Mouse (Mus musculus): ENCODE data around the gene Gm45808. TPM values are rescaled to one million over a fixed set of nuclear protein-coding genes. Genes with fewer than 3 reads are reported as not detected.
"Not testable (repeated sequence)": the region's sequence is repeated elsewhere in the genome, so short reads cannot be mapped to it uniquely, and the experiment has no call there.

The Gm45808 gene
- polyA plus RNA-seq, 1 experiment, result 0.29 TPM

DNA sequence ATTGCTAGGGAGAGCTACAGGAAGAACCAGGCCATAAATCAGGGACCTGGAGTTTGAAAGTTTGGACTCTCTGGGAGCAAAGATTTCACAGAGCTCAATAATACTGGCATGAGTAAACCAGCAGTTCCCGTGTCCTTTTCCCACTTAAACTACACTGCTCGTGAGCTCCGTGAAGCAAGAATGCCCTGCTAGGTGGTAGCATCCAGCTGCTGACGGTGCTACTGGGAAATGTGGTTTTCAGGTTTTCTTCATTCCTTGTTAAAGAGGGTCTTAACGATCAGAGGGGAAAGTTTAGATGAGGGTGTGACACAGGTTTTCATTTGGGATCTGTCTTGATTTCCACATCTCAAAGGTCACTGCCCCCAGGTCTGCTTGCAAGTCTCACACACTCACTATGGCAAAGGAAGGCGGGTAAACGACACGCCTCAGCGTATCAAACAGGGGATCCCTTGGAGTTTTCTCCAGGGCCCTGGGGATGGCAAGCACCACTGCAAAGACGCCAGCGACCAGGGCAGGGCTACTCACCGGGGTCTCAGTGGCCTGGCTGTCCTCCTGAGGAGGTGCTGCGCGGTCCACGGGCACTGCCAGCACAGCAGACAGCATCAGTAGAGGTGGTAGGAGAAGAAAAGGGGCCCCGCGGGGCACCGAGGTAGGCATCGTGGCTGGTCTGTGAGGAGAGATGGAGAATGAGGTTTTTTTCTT is 22.7 kb upstream of the Gm45808 start:
- DNase-seq (ENCODE audit: low spot score), result no peak

DNA sequence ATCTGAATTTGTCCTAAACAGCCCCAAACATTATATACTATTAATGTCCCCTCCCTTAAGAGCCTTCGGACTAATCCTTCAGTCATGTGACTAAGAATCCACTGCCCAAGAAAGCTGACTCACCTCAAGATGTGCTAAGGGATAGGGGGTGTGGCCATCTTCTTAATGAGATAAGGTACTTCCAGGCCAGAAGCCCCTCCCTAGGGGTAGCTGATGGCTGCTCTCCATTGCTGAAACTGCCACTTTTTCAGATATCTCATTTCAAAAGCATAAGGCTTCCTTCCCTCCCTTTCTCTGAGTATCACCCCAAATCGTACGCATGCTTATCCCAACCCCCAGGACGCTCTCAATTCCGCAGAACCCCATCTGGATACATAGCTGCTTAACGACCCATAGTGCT is 21.9 kb upstream of the Gm45808 start:
- no peak for DNase-seq (ENCODE audit: low spot score)

DNA sequence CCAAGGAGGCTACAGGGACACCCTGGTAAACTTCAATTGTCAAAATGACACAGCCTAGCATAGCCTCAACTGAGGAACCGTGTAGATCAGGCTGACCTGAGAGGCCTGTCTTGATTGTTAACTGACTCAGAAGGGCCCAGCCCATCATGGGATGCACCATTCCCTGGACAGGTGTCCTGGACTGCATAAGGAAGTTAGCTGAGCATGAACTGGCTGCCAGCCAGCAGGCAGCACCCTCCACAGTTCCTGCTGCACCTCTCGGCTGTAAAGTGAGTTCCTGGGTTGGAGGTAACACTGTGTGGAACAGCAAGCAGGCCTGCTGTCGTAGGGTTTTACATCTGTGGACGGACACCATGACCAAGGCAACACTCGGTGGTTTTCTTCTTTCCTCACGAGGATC is 21.0 kb upstream of the Gm45808 start:
- no peak for DNase-seq (ENCODE audit: low spot score)

DNA sequence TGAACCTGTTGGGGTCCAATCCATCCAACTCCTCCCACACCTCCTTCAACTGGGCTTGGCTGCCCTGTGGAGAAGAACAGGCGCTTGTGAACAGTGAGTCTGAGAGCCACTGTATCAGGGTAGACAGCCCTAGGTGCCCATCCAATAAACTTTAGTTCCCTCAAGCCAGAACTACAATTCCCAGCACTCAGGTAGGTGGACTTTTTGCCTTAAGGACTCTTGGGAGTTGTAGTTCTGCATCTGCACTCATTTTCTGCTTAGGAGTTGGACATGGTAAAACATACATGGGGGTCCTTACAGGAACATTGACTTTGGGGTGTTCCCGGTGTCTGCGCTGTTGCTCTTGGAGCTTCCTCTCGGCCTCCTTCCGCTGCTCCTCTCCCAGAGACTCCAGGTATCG is 11.8 kb upstream of the Gm45808 start:
- DNase-seq (ENCODE audit: low spot score), result no peak

DNA sequence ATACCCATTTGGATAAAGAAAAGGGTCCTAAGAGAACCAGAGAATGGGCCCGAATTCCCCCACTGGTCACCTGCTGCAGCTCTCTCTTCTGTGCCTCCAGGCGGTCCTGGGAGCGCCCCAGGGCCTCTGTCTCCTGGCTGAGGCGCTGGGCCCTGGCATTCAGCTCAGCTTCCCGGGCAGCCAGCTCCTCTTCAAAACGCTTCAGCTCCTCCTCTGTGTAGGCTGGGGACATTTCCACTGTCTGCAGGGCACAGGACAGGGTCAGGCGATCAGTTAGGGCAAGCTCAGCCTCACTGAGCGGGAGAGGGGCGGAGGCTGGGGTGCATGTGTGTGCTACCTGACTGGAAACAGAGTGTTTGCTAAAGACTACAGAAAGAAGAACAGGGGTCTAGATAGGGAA is 7.9 kb upstream of the Gm45808 start:
- no peak for DNase-seq (ENCODE audit: low spot score)

DNA sequence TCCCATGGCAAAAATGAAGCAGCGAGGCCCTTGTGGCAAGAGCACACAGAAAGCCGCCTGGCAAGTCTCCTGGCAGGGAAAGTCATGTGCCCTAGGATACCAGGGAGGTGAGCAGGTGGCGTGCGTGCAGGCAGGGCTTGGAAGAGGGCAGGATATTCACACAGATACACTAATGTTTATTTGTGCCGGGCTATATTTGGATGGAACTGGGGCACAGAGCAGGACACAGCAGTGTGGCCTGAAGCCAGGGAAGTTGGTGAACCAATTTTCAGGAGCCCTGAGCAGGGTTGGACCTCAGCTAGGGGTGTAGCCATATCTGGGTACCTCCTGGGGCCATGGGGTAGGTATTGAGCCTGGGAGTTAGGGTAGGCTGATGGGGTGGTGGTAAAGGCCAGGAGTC is 6.3 kb upstream of the Gm45808 start:
- DNase-seq (ENCODE audit: low spot score), result no peak

DNA sequence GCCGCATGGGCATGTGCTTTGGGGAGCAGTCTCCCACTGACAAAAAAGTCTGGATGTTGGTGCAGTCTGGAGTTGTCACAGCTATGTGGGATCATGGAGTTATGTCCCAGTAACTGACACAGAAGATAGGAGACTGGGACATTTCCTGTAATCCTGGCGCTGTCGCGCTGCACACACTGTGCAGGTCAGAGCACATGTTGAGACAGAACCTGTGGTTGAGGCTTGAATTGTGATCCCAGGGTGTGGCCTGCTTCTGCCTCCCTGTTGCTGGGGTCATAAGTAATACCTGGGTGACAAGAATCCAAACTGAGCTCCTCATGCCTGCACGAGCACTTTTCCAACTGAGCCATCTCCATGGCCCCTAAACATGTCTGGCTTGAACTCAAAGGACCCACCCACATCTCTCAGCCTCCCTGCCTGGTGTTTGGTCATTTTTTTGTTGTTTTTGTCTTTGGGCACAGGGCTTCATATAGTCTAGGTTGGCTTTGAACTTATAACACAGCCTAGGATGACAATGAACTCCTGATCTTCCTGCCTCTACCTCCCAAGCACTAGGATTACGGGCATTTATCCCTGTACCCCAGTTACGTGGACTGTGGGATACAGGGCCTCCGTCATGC is 5.7 kb upstream of the Gm45808 start:
- no peak for DNase-seq (ENCODE audit: low spot score)

DNA sequence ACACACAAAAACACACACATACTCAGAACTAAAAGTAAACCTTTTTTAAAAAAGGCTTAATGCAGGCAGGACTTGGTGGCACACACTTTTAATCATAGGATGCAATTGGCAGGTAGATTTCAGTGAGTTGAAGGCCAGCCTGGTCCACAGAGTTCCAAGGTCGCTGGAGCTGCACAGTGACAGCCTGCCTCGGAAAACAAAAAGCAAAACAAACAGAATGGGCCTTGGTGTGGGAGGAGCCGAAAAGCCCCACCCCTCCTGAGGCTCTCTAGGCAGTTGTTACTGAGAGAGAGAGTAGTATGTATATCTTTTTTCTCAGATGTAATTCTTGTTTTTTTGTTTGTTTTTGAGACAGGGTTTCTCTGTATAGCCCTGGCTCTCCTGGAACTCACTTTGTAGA is 4.7 kb upstream of the Gm45808 start:
- DNase-seq (ENCODE audit: low spot score), result no peak

DNA sequence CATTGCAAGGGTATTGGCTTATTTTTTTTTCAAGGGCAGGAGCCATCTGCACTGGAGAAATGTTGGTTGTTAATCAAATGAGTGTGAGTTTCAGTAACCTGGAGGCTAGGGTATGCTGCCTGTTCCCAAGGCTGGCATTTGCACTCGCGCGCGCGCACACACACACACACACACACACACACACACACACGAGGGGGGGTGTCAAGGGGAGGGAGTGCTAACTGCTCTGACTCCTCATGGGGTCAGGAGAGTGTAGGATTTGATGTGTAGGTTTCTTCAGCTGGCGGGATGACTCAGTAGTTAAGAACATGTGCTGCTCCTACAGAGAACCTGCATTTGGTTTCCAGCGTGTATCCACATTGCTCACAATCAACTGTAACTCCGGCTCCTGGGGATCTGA is 4.2 kb upstream of the Gm45808 start:
- DNase-seq (ENCODE audit: low spot score), result no peak

DNA sequence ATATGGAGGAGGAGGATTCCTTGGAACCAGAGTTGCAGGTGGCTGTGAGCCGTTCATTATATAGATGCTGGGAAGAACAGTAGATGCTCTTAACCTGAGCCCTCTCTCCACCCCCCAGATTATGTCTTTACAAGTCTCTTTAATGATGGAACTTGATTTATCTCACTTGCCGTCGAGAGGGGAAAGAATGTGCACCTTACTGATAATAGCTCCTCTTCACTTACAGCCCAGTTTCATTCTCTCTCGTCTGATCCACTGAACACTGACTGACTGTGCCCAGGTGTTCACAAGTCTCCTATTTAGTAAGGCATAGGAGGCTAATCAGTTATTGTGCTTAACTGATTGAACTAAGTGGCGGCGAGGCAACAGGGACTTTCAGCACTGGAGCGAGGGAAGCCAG is 3.0 kb upstream of the Gm45808 start:
- DNase-seq (ENCODE audit: low spot score), result no peak

DNA sequence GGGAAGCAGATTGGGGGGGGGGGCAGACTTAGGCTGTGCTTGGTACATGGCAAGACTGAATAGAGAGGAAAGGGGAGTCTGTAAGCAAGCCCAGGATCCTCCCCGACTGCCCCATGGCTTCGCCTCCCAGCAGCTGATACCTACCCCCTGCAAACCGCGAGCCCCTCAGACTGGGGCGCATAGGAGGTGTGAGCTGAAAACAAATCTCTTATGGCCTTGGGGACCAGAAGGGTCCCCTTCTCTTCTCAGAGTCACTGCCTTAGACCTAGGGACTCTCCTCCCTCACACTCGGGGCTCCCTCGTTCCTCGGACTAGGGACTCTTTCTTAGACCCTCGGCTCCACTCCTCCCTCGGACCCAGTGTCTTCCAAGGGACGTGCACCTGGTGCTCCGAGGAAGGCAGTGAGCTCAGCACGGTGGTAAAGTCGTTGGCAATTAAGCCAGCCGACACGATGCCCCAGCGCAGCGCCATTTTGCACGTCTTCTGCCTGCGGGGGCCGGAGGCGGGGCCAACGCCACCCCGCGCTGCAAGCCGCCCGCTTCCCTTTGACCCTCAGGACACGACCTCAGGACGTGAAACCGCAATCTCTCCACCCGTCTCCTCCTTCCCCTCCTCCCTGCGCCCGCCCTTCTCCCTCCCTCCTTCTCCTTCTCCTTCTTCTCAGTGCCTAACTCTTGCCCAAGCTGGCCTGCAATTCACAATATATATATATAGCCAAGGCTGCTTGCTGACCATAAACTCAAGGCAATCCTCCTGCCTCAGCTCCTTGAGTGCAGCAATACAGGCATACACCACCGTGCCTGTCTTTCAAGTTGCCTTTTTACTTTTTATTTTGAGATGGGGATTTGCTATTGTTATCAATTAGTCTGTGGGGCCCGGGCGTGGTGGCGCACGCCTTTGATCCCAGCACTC is 1.9 kb upstream of the Gm45808 start, which contains the start of gene Dhdh:
Gene Dhdh (minus strand): TSS at position 513 of the 912 bp plus-strand sequence.
- no peak for DNase-seq (ENCODE audit: low spot score)

DNA sequence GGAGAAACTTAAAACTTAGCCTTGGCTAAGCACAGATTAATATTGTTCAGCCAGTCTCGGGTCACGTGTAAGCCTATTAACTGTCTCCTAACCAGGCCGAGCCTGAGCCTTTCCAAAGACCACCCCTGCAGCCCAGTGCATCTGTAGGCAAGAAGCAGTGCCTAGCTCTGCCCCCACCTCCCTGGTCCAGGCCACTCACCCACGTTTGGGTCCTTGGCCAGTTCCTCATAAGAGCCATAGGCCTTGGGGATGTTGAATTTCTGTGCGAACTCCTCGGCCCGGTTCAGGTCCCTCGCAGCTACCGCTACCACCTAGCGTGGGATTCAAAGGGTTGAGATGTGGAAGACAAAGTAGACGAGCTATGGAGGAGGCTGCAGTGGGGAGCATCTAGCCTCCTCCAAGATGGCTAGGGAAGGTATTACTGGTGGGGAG is 1.3 kb upstream of the Gm45808 start:
- no peak for DNase-seq (ENCODE audit: low spot score)

DNA sequence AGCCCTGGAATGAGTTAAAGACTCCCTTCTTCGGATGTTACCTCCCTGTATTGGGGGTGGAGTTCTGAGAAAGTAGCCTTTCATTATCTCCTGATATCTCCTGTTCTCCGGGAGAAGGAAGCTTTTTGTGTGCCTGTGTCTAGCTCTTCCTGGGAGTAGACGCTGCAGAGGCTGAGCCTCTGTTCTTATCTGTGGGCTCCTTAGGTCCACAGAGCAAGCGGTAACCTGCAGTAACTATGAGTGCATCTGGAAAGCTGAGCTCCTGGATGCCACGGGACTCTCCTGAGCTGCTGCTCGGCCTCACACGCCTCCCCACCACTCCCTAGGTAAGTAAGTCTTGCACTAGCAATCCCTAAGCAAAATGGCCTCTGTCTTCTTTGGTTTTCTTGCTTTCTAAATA is 453 bp downstream of the Gm45808 start:
- no peak for DNase-seq (ENCODE audit: low spot score)

DNA sequence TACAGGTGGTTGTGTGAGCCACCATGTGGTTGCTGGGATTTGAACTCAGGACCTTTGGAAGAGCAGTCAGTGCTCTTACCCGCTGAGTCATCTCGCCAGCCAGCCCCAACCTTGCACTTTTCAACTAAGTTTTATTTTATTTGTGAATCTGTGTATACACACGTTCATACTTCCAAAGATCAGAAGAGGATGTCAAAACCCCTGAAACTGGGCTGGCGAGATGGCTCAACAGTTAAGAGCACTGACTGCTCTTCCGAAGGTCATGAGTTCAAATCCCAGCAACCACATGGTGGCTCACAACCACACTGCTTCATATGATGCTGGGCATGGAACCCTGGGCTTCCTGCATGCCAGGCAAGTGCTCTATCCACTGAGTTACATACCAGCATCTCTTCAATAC is 1.6 kb downstream of the Gm45808 start:
- not testable (repeated sequence) for DNase-seq (ENCODE audit: low spot score)

DNA sequence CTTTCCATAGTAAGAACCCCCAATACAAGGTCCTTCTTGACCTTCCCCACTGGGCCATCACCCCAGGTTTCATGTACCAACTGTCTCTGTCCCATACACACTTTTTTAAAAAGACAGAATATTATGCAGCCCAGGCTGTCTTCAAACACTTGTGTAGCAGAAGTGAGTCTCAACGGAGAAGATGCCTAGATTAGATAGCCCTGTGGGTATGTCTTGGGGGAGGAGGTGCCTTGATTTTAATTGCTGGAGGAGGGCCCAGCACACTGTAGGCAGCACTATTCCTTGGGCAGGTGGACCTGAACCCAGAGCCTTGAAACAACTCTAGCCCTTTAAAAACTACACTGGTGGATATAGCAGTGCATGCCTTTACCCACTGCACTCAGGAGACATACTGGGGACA is 4.4 kb downstream of the Gm45808 start:
- no peak for DNase-seq (ENCODE audit: low spot score)

DNA sequence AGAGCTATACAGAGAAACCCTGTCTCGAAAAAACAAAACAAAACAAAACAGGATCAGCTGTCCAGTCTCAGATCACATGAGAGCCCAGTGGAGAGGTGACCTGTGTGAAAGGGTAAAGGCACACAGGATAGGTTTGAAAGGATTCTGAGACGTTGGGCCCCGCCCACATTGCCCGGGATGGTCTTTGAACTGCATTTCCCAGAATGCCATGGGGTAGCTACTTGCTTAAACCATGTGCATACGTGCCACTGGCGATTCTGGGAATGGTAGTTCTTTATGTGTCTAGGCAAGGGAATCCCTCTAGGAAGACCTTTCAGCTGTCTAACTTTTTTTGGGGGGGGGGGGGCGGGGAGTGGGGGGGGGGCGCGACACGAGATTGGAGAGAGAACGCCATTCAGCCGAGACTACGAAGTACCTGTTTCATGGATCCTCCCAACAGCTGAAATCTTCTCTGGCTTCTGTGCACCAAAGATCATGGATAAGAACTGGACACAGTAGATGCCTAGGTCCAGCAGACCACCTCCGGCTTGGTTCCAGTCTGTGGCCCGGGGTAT is 5.2 kb downstream of the Gm45808 start, which contains the start of gene Tulp2:
Gene Tulp2 (plus strand): TSS at position 504 of the 554 bp plus-strand sequence.
- no peak for DNase-seq (ENCODE audit: low spot score)

DNA sequence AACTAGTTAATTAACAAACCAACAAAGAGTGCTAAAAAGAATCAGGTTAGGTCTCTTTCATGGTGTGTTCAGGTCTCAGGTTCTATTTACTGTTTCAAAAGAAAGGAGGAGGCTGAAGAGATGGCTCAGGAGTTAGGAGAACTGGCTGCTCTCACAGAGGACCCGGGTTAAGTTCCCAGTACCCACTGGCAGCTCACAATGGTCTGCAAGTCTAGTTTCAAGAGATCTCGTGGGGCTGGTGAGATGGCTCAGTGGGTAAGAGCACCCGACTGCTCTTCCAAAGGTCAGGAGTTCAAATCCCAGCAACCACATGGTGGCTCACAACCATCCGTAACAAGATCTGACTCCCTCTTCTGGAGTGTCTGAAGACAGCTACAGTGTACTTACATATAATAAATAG is 6.3 kb downstream of the Gm45808 start:
- not testable (repeated sequence) for DNase-seq (ENCODE audit: low spot score)

DNA sequence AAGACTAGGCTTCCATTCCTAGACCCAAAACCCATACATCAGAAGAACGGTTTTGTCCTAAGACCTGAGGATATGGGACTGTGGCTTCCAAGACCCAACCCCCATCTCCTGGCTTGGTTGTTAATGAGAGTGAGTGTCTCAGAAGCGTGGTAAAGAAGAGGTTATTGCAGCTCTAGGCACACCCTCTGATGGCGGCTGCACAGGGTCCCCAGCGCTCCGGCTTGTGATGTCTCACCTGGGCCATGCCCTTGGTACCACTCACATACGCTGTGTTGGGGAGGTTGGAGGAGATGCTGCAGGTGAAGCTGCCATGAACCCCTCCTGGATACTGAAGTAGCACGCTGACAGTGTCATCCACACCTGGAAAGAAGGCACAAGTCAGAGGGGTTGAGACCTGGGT is 7.8 kb downstream of the Gm45808 start:
- DNase-seq (ENCODE audit: low spot score), result no peak

DNA sequence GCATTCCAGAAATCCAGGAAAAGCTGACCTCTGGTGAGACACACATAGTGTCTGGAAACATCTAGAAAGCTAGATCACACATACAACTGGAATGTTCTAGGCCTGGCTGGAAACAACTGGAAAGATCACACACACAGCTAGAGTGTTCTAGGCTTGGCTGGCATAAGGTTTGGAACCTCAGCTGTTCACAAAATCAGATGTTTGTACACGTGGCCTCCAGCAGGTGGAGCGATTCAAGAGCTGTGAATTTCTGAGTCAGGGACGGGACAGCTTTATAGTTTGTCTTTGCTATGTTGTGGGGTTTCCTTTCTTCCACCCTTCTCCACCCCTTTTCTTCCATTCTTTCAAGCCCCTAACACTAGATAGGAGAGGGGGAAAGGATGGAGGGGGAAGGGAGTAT is 9.6 kb downstream of the Gm45808 start:
- no peak for DNase-seq (ENCODE audit: low spot score)

DNA sequence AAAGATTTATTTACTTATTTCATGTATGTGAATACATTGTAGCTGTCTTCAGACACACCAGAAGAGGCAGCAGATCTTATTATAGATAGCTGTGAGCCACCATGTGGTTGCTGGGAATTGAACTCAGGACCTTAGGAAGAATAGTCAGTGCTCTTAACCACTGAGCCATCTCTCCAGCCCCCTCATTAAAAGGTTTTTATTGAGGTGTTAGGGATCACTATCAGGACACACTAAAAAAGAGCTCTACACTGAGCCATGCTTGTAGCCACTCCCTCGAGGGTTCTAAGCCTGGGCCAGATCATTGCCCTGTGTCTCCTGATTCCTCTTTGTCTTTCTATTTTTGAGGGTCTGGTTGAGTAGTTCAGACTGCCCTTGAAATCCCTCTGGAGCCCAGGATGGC is 10.2 kb downstream of the Gm45808 start:
- DNase-seq (ENCODE audit: low spot score), result no peak

DNA sequence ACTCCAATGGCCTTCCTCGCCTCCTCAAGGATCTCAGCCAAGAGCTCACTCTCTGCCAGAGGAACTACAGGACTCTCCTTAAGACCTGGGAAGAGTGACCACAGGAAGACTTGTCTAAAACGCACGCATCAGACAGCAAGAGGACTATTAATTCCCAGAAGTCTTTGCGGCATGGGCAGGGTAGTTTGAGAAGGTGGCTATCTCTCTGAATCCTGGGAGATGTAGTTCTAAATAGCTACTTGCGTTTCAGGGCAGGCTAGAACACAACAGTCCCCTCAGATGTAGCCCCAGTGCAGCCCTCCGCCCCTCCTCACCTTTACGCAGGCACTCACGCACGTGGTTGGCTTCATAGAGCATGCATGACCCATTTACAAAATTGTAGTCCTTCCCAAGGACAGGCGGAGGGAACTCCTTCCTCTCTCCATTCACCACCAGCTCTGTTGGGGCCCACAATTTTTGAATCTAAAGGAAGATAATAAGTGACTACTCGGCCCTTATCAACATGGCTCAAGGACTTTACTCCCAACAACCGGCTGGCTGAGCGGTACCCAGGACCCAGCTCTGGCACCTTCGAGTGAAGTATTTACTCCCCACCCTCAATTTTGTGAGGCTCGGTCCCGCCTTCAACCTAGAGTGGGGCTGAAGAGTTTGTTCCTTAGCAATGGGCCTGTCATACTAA is 11.2 kb downstream of the Gm45808 start:
- no peak for DNase-seq (ENCODE audit: low spot score)

DNA sequence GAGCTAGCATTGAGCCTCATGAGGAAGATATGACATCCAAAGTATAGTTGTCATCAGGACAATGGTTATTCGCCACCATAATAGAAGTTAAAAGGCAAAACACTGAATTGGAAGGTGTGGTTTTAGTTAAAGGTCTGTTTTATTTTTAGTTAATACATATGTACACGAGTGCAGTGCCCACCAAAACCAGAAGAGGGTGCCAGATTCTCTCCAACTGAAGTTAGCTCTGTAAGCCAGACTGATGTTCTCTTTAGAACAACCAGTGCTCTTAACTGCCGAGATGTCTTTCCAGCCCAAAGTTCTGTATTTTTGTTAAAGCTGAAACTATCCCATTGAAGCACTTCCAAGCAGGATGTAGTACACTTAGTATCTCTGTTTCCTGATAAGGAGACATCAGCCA is 15.7 kb downstream of the Gm45808 start:
- DNase-seq (ENCODE audit: low spot score), result no peak

Measured in urinary bladder, adult 2 months (tissue).